Mouse (Mus musculus) hematopoietic multipotent progenitor cell, adult 10-12 weeks (in vitro differentiated cells): ENCODE results near the gene Olfr958. TPM values are rescaled to one million over a fixed set of nuclear protein-coding genes. Genes with fewer than 3 reads are reported as not detected.

ENCODE experiments used
- polyA plus RNA-seq: library from polyadenylated mRNA; stranded (reverse); fragments of >175 nt; gene quantifications from 2 replicates; pipeline ENCODE4 v1.2.3, GENCODE M21; 2012; ENCODE audit warnings: low replicate concordance

Gene Olfr958
- polyA plus RNA-seq = not detected in 2 replicates

GRCm38 (mm10) chr9:39553946-39554345 is at the start of gene Olfr958:
Gene Olfr958 (minus strand): TSS chr9:39554054.

GRCm38 (mm10) chr9:39575469-39575868 is 21.6 kb upstream of the Olfr958 start, which contains the start of gene Olfr959:
Gene Olfr959 (minus strand): TSS chr9:39575569.

GRCm38 (mm10) chr9:39515531-39515930 is 38.3 kb downstream of the Olfr958 start, which contains the start of gene Olfr957:
Gene Olfr957 (minus strand): TSS chr9:39515809.

Other genes starting within 250 kb of the Olfr958 start
- not detected in 2 replicates for gene Olfr948, start 228.0 kb downstream of the Olfr958 start, polyA plus RNA-seq
- not detected in 2 replicates for gene Olfr951, start 166.6 kb downstream of the Olfr958 start, polyA plus RNA-seq
- not detected in 2 replicates for gene Olfr952, start 126.9 kb downstream of the Olfr958 start, polyA plus RNA-seq
- gene Olfr954, start 97.4 kb downstream of the Olfr958 start, polyA plus RNA-seq = not detected in 2 replicates
- gene Olfr955, start 82.1 kb downstream of the Olfr958 start, polyA plus RNA-seq = not detected in 2 replicates
- not detected in 2 replicates for gene Olfr44, start 60.1 kb downstream of the Olfr958 start, polyA plus RNA-seq
- gene Olfr957, start 38.2 kb downstream of the Olfr958 start, polyA plus RNA-seq = not detected in 2 replicates
- gene Olfr959, start 21.5 kb upstream of the Olfr958 start, polyA plus RNA-seq = not detected in 2 replicates
- not detected in 2 replicates for gene AW551984, start 50.3 kb upstream of the Olfr958 start, polyA plus RNA-seq
- not detected in 2 replicates for gene Olfr148, start 56.6 kb upstream of the Olfr958 start, polyA plus RNA-seq
- gene Olfr960, start 67.3 kb upstream of the Olfr958 start, polyA plus RNA-seq = not detected in 2 replicates
- not detected in 2 replicates for gene Olfr961, start 91.0 kb upstream of the Olfr958 start, polyA plus RNA-seq
- not detected in 2 replicates for gene Olfr963, start 113.2 kb upstream of the Olfr958 start, polyA plus RNA-seq
- not detected in 2 replicates for gene Olfr149, start 153.1 kb upstream of the Olfr958 start, polyA plus RNA-seq
- not detected in 2 replicates for gene Olfr965, start 157.3 kb upstream of the Olfr958 start, polyA plus RNA-seq
- not detected in 2 replicates for gene Olfr150, start 176.9 kb upstream of the Olfr958 start, polyA plus RNA-seq
- not detected in 2 replicates for gene Olfr967, start 192.2 kb upstream of the Olfr958 start, polyA plus RNA-seq
- not detected in 2 replicates for gene Olfr968, start 229.2 kb upstream of the Olfr958 start, polyA plus RNA-seq
- not detected in 2 replicates for gene Olfr969, start 236.9 kb upstream of the Olfr958 start, polyA plus RNA-seq